Mouse (Mus musculus): Measurements from ENCODE around the gene Il34.

GRCm38 (mm10) chr8:110746661-110747060 is 59.1 kb downstream of the Il34 start:
- TF ChIP-seq CTCF (IDR thresholded peaks at IDR 0.05; ENCODE audit: extremely low read depth, insufficient read depth, low read length) = no peak
- TF ChIP-seq POLR2A (IDR thresholded peaks at IDR 0.05; ENCODE audit: extremely low read depth, insufficient read depth, low read length) = no peak

Data from cortical plate, adult 2 months (tissue).